Mouse (Mus musculus) neural tube, embryonic 15.5 days (tissue): ENCODE measurements around the gene Rilp. TPM values are rescaled to one million over a fixed set of nuclear protein-coding genes. Genes with fewer than 3 reads are reported as not detected.
A peak's percentile ranks its signal among the peaks of the same experiment; 100 is the strongest.

Experiments
- ATAC-seq: fragments of 200-750 bp; cut with Nextera tagmentation; 2 replicates; pipeline ENCODE4 v1.8.0; 2017; ENCODE audit warnings: mild to moderate bottlenecking, moderate TSS enrichment, moderate library complexity; ENCODE audit not compliant: low FRiP score
- H3K27ac ChIP-seq: fragments of 300-500 bp; sonication (generic); replicated peaks from 2 replicates; pipeline ENCODE4 v1.5.1; 2015; ENCODE audit warnings: mild to moderate bottlenecking, inconsistent platforms
- H3K27me3 ChIP-seq: fragments of 300-500 bp; sonication (generic); replicated peaks from 2 replicates; pipeline ENCODE4 v1.6.1; 2015; ENCODE audit warnings: inconsistent platforms
- H3K36me3 ChIP-seq: fragments of 300-500 bp; sonication (generic); 2 replicates; pipeline ENCODE4 v1.6.1; 2015; ENCODE audit warnings: inconsistent platforms
- H3K4me1 ChIP-seq: fragments of 300-500 bp; sonication (generic); 2 replicates; pipeline ENCODE4 v1.6.1; 2015; ENCODE audit warnings: inconsistent platforms
- H3K4me2 ChIP-seq: fragments of 300-500 bp; sonication (generic); 2 replicates; pipeline ENCODE4 v1.6.1; 2015; ENCODE audit warnings: inconsistent platforms, mild to moderate bottlenecking, moderate library complexity
- H3K4me3 ChIP-seq: fragments of 300-500 bp; sonication (generic); replicated peaks from 2 replicates; pipeline ENCODE4 v1.5.1; 2015; ENCODE audit warnings: mild to moderate bottlenecking, inconsistent platforms
- H3K9ac ChIP-seq: fragments of 300-500 bp; sonication (generic); replicated peaks from 2 replicates; pipeline ENCODE4 v1.6.1; 2015; ENCODE audit warnings: mild to moderate bottlenecking, inconsistent platforms
- H3K9me3 ChIP-seq: fragments of 300-500 bp; sonication (generic); replicated peaks from 2 replicates; pipeline ENCODE4 v1.6.1; 2016; ENCODE audit warnings: inconsistent platforms
- WGBS: fragments of 180-500 bp; shearing (Covaris S2); methylation state at CpG from one replicate; pipeline ENCODE4 v1.1.7; 2015; ENCODE audit warnings: mixed read lengths; 5-methylcytosine and 5-hydroxymethylcytosine counted together
- polyA plus RNA-seq: library from polyadenylated mRNA; unstranded; fragments of >200 nt; fragmentation: Nextera tagmentation; extraction: Ambion mirVana; gene quantifications from 2 replicates; pipeline ENCODE4 v1.2.1, GENCODE M21; 2015

Rilp gene
- polyA plus RNA-seq, 1 experiment from 2014 or later: 3.1 TPM

DNA sequence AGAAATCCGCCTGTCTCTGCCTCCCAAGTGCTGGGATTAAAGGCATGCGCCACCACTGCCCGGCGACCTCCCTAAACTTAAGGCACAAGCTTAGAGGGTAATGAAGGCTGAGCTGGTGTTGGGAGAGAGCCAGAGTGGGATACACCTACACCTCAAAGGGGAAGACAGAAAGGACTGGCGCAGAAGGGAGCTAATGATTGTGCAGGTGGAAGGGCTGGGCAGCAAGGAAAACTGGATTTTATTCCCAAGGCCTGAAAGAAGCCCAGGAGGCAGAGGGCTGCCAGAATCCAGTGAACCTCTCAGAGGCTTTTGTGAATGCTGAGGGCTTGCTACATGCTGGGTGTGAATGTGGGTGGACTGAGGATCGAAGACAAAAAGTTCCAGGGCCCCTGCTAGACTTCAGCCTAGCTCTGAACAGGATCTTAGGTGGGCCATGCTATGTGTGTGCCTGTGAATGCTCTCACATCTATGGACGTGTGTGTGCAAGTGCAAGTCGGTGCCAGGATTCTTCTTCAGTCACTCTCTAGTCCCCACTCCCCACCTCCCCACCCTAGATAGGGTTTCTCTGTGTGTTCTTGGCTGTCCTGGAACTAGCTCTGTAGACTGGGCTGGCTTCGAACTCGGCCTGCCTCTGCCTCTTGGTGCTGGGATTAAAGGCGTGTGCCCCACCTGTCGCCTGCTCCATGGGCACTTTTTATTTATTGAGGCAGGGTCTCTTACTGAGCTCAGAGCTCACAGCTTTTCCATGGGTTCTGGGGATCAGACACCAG, 26.5 kb downstream of the Rilp start:
- Histone ChIP-seq H3K9me3 (no peaks in the 10 kb centered on the region), H3K4me2 (no peak overlapping the region), H3K27me3 (no peaks in the 10 kb centered on the region), H3K4me1 (peaks cover 73% of the 10 kb centered on the region), H3K4me3 (no peak overlapping the region), H3K9ac (no peak overlapping the region), H3K36me3 (no peaks in the 10 kb centered on the region), H3K27ac (no peak overlapping the region)
- 90% methylated on average over 12 of the region's 12 CpGs for WGBS
- ATAC-seq: no peak

DNA sequence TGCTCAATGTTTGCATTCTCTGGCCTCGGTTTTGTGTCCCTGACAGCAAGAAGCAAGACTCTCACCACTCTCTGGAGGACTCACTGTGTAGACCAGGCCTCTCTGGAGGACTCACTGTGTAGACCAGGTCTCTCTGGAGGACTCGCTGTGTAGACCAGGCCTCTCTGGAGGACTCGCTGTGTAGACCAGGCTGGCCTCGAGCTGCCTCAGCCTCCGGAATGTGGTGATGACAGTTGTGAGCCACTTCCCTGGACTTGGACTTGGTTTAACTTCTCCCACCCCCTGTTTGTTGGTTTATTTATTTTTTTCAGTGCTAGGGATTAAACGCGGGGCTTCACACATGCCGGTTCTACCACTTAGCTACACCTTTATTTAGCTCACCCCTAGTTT, 27.1 kb downstream of the Rilp start:
- no peaks in the 10 kb centered on the region for H3K27me3 ChIP-seq
- no peaks in the 10 kb centered on the region for H3K9me3 ChIP-seq
- no peak overlapping the region for H3K4me3 ChIP-seq
- H3K36me3 ChIP-seq: no peaks in the 10 kb centered on the region
- H3K9ac ChIP-seq: no peak overlapping the region
- H3K4me1 ChIP-seq: peaks cover 73% of the 10 kb centered on the region
- H3K4me2 ChIP-seq: no peak overlapping the region
- no peak for ATAC-seq
- 89% methylated on average over 8 of the region's 8 CpGs for WGBS
- no peak overlapping the region; the same call in 1 of the 2 replicates for H3K27ac ChIP-seq

DNA sequence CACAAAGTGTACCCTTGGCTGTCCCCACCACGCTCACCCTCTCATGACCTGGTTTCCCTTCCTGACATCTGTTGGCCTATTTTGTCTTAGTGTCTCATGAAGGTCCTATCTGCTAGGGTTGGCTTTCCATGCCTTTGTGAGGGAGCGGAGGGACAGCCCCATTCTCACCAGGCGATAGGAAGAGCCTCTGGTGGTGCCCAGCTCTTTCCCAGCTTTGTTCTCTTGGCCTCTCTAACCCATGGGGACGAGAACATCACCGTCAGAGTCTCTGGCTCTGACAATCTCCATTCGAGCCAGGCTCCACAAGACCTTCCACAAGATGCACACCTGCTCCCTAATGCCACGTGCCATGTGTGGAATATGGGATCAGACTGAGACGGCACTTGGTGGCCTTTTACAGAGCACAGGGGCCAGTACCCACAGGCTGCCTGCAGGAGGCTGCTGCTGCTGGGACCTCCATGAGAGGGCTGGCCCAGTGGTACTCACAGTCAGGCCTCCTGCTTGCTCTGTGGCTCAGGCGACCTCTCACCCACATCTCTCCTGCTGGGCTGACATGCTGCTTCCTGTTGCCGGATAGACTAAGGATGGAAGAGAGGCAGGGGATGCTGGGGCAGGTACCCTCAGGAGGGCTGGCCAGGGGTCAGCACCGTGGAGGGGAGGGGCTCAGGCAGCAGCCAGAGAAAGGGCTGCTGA, 27.7 kb downstream of the Rilp start:
- ATAC-seq: 0 out of 2 replicates have a peak, but pooled peaks have one; percentile 18
- no peak overlapping the region for H3K4me3 ChIP-seq
- H3K9ac ChIP-seq: no peak overlapping the region
- H3K9me3 ChIP-seq: no peaks in the 10 kb centered on the region
- H3K27ac ChIP-seq: peak overlapping the region; percentile 60; the same call in 1 of the 2 replicates
- 51% methylated on average over 11 of the region's 11 CpGs for WGBS
- peaks cover 71% of the 10 kb centered on the region for H3K4me1 ChIP-seq
- no peaks in the 10 kb centered on the region for H3K36me3 ChIP-seq
- H3K27me3 ChIP-seq: no peaks in the 10 kb centered on the region
- peak overlapping the region; percentile 20; the same call in 1 of the 2 replicates for H3K4me2 ChIP-seq

DNA sequence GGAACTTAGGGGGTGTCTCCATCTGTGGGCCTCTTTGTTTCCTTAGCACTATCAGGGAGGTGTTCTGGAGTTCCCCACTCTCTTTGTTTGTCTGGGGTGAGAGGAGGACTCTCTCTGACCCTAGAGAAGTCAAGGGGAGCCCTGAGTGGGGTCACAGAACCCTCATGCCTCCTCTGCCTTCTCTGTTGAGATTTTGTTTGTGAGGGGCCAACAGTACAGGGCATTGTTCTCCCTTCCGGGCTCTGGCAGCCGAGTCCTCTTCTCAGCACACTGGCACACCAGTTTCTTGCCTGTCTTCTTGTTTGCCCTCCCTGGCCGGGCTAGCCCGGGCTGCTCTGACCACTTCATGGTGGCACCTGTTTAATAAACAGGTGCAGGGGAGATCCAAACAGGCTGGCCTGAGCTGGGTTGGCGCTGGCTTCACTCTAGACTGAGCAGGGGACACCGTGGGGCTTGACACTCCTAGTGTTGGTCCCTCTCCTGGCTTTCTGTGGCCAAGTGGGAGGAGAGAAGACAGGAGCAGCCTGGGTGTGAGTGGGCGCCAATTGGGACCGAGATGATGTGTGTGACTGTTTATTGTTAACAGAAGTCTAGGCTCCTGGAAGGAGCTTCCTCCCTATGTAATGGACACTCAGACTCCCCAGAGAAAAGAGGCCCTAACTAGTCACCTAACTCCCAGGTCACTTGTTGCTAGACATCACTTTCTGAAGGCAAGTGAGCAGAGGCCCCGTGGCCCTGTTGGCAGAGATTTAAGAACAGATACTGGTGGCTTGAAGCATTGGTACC, 28.5 kb downstream of the Rilp start:
- Histone ChIP-seq H3K4me2 (peak overlapping the region; percentile 20; the same call in 1 of the 2 replicates), H3K27ac (peak overlapping the region; percentile 60), H3K4me1 (peaks cover 64% of the 10 kb centered on the region), H3K9ac (no peak overlapping the region), H3K27me3 (no peaks in the 10 kb centered on the region), H3K9me3 (no peaks in the 10 kb centered on the region), H3K36me3 (peaks cover 3% of the 10 kb centered on the region; the same call in 1 of the 2 replicates), H3K4me3 (no peak overlapping the region)
- WGBS: 67% methylated on average over 9 of the region's 9 CpGs
- 0 out of 2 replicates have a peak, but pooled peaks have one; percentile 6 for ATAC-seq

DNA sequence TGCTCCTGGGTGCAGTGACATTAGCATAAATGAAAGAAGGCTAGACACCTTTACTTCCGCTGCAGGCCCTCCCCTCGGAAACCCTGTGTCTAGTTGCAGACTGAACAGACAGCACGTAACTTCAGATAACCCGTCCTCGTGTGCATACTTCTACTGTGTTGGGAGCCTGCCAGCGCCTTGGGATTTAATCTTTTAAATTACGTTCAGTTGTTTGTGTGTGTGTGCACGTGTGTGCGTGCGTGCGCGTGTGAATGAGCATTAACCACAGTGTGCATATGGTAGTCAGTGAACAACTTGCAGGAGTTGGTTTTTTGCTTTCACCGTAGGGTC, 29.0 kb downstream of the Rilp start:
- H3K9me3 ChIP-seq: no peaks in the 10 kb centered on the region
- H3K4me2 ChIP-seq: no peak overlapping the region
- peaks cover 3% of the 10 kb centered on the region; the same call in 1 of the 2 replicates for H3K36me3 ChIP-seq
- no peak for ATAC-seq
- H3K4me1 ChIP-seq: peaks cover 58% of the 10 kb centered on the region
- no peak overlapping the region for H3K4me3 ChIP-seq
- 87% methylated on average over 13 of the region's 13 CpGs for WGBS
- H3K9ac ChIP-seq: no peak overlapping the region
- H3K27ac ChIP-seq: peak overlapping the region; percentile 60
- H3K27me3 ChIP-seq: no peaks in the 10 kb centered on the region

DNA sequence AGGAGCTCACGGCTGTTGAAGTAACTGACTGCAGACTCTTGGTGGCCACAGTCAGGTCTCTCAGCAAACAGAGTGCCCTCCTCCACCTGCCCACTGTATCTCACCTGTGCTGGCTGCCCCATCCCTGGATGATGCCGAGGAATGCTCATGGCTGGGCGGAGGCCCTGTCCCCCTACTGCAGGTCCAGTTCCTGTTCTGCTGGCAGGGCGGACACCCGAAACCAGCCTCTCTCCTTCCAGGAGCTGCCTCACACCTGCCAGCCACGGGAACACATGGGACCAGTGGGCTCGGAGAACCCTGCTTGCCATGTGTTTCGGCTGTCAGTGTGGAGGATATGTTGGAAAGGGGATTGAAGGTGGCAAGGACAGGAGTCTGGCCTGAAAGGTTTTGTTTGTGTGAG, 30.3 kb downstream of the Rilp start:
- Histone ChIP-seq H3K27me3 (no peaks in the 10 kb centered on the region), H3K27ac (peak overlapping the region; percentile 68), H3K4me1 (peaks cover 45% of the 10 kb centered on the region), H3K4me2 (no peak overlapping the region), H3K9ac (no peak overlapping the region), H3K4me3 (no peak overlapping the region), H3K36me3 (peaks cover 12% of the 10 kb centered on the region; the same call in 1 of the 2 replicates), H3K9me3 (no peaks in the 10 kb centered on the region)
- no peak for ATAC-seq
- 78% methylated on average over 8 of the region's 8 CpGs for WGBS

DNA sequence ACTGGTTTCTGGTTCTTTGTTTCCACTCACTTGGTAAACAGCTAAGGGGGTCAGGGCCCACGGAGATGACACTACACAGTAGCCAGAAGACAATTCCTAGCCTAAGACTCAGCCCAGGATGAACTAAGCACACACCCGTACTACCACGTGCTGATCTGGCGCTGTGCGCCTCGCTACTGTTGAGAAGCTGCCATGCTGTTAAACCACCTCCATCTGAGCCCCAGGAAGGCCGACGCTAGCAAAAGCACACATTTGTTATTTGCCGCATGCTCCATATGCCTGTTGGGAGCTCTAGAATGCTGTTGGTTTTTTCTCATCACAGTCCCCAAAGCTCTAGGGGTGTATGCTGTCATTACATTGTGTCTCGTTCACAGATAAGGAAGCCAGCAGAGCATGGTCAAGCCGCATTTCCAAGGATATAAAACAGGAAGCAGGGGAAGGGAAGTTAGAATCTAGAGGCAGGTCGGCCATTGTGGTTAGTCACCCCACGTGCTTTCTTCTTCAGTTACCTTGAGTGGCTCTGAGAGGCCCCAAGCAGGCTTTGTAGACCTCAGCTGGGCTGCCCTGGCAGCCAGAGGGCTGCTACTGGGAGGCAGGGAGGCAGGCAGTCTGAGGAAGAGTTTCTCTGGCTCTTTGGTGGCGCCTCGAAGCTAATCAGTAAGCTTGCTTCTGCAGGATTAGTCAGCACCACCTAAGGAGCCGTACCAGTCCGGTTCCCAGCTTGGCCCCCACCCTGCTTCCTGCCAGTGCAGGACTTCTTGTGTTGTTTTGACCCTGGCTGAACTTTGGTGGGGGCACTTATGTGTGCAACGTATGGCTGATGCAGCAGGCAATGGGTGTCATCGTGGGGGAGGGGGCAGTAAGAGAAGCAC, 31.1 kb downstream of the Rilp start:
- Histone ChIP-seq H3K4me1 (peaks cover 38% of the 10 kb centered on the region), H3K9ac (no peak overlapping the region), H3K27ac (peak overlapping the region; percentile 68), H3K9me3 (no peaks in the 10 kb centered on the region), H3K36me3 (peaks cover 19% of the 10 kb centered on the region), H3K27me3 (no peaks in the 10 kb centered on the region), H3K4me2 (no peak overlapping the region), H3K4me3 (no peak overlapping the region)
- WGBS: 67% methylated on average over 19 of the region's 19 CpGs
- no peak for ATAC-seq

DNA sequence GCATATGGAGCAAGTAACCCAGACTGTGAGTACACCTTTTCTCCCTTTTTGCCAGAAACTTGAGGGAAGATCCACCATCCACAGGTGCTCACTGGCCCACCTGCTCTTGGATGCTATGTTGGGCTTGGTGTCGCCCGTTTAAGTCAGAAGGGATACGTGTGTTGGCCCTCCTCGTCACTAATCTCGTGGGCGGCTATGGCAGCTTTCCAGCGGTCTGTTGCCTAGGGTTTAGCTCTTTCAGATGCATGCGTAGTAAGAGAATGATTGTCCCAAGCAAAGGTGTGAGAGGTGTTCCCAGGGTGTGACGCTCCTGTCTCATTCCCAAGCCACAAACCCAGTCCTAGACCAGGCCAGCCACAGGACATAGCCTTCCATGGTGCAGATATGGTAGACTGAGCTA, 34.8 kb downstream of the Rilp start:
- WGBS: 87% methylated on average over 9 of the region's 9 CpGs
- ATAC-seq: no peak
- Histone ChIP-seq H3K9ac (no peak overlapping the region), H3K4me2 (no peak overlapping the region), H3K4me1 (peaks cover 17% of the 10 kb centered on the region), H3K27me3 (no peaks in the 10 kb centered on the region), H3K27ac (no peak overlapping the region), H3K9me3 (no peaks in the 10 kb centered on the region), H3K4me3 (no peak overlapping the region), H3K36me3 (peaks cover 38% of the 10 kb centered on the region)

DNA sequence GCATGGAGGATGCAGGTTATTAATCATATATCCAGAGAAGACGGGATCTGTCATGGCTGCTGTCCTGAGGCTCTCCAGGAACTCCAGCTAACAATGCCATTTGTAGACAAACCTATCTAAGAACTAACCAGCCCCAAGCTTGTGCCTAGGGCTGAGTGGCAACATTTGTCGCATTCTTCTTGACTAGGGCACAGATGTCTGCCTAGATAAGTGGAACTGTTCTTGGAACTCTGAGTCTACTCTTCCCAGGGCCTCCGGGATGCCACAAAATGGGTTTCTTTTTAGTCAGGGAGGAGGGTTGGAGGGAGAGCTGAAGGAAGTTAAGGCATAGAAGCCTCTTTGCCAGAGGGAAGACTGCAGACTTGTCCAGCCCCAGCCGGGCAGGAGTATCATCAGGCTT, 36.2 kb downstream of the Rilp start:
- Histone ChIP-seq H3K9me3 (no peaks in the 10 kb centered on the region), H3K4me3 (no peak overlapping the region), H3K27me3 (no peaks in the 10 kb centered on the region), H3K36me3 (peaks cover 40% of the 10 kb centered on the region), H3K27ac (no peak overlapping the region), H3K4me1 (peaks cover 17% of the 10 kb centered on the region), H3K4me2 (no peak overlapping the region), H3K9ac (no peak overlapping the region)
- ATAC-seq: no peak
- WGBS: 82% methylated on average over 4 of the region's 4 CpGs

DNA sequence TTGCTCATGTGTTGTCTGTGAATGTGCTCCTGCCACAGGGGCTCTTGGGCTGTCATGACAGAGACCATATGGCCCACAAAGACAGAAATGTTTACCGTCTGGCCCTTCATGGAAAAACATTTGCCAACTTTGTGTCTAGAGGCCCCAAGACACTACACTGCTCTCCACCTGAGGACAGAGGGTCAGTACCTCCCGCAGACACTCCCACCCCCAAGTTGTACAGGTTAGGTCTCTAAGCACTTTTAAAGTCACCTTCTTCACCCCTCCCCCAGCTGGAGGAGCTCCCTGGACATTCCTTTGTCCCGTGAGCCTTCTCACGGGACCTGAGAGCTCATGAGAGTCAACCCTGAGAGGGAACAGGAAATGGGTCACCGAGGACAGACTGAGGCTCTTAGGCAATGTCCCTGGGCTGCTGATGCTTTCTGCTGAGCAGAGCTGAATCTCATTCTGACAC, 39.8 kb downstream of the Rilp start:
- 50% methylated on average over 5 of the region's 5 CpGs for WGBS
- H3K27me3 ChIP-seq: no peaks in the 10 kb centered on the region
- H3K36me3 ChIP-seq: peaks cover 33% of the 10 kb centered on the region
- H3K9ac ChIP-seq: no peak overlapping the region
- ATAC-seq: no peak
- H3K4me3 ChIP-seq: no peak overlapping the region
- peak overlapping the region; percentile 34; the same call in 1 of the 2 replicates for H3K27ac ChIP-seq
- H3K4me1 ChIP-seq: peaks cover 35% of the 10 kb centered on the region
- H3K4me2 ChIP-seq: no peak overlapping the region
- no peaks in the 10 kb centered on the region for H3K9me3 ChIP-seq
